Mouse (Mus musculus) bone marrow macrophage, adult 2 months (primary cell): ENCODE measurements around the gene Ccndbp1.
"Not testable (repeated sequence)": the region's sequence is repeated elsewhere in the genome, so short reads cannot be mapped to it uniquely, and the experiment has no call there.

Experiments used
- CTCF ChIP-seq: IDR thresholded peaks from 2 replicates; pipeline ENCODE4 v1.5.1; 2012; ENCODE audit warnings: low read depth, mild to moderate bottlenecking, low read length, moderate library complexity
- POLR2A ChIP-seq: IDR thresholded peaks from 2 replicates; pipeline ENCODE4 v1.6.1; 2012; ENCODE audit warnings: mild to moderate bottlenecking, low read depth, low read length, borderline replicate concordance

GRCm38 (mm10) chr2:121038851-121039250, 30.6 kb downstream of the Ccndbp1 start:
- TF ChIP-seq POLR2A, CTCF: not testable (repeated sequence)
